Mouse (Mus musculus): Measurements from ENCODE around the gene Fnbp1. TPM values are rescaled to one million over a fixed set of nuclear protein-coding genes. Genes with fewer than 3 reads are reported as not detected.

Fnbp1 gene
- polyA plus RNA-seq, 1 experiment from 2014 or later, result 4.5 TPM

GRCm38 (mm10) chr2:31005453-31005852 lies 136.4 kb downstream of the Fnbp1 start:
- ATAC-seq (peak; percentile 38), DNase-seq (no peak)
- TF ChIP-seq EP300 (IDR thresholded peaks at IDR 0.05; ENCODE audit: low read depth), result no peak
- TF ChIP-seq CTCF (IDR thresholded peaks at IDR 0.05; ENCODE audit: low read depth), result no peak
- H3K36me3 ChIP-seq (replicated peaks; ENCODE audit: insufficient read depth, low read length), result 0 out of 2 replicates have a peak, but pooled peaks cover 7% of the 10 kb centered on the region
- peak overlapping the region; percentile 17; the same call in 1 of the 2 replicates for H3K4me3 ChIP-seq (ENCODE audit: low read depth, low read length)
- WGBS (ENCODE audit: insufficient replicate concordance), result 39% methylated on average over 2 of the region's 2 CpGs
- H3K9ac ChIP-seq (replicated peaks), result peak overlapping the region; percentile 38; the same call in 1 of the 2 replicates
- peak overlapping the region; percentile 60 for H3K4me2 ChIP-seq (ENCODE audit: low read depth, low read length)
- H3K4me1 ChIP-seq (ENCODE audit: insufficient read depth), result peaks cover 10% of the 10 kb centered on the region
- no peaks in the 10 kb centered on the region for H3K27me3 ChIP-seq (ENCODE audit: insufficient read depth, low read length)
- no peak overlapping the region for H3K27ac ChIP-seq (ENCODE audit: low read depth)
- no peaks in the 10 kb centered on the region for H3K9me3 ChIP-seq (ENCODE audit: low read length)

GRCm38 (mm10) chr2:31002857-31003256 lies 139.0 kb downstream of the Fnbp1 start:
- 93% methylated on average over 10 of the region's 10 CpGs for WGBS (ENCODE audit: insufficient replicate concordance)
- Histone ChIP-seq H3K27me3 (ENCODE audit: insufficient read depth, low read length) (no peaks in the 10 kb centered on the region), H3K27ac (ENCODE audit: low read depth) (no peak overlapping the region), H3K36me3 (replicated peaks; ENCODE audit: insufficient read depth, low read length) (0 out of 2 replicates have a peak, but pooled peaks cover 5% of the 10 kb centered on the region), H3K4me1 (ENCODE audit: insufficient read depth) (peaks cover 10% of the 10 kb centered on the region), H3K9ac (replicated peaks) (no peak overlapping the region), H3K4me3 (ENCODE audit: low read depth, low read length) (no peak overlapping the region), H3K4me2 (ENCODE audit: low read depth, low read length) (no peak overlapping the region), H3K9me3 (ENCODE audit: low read length) (no peaks in the 10 kb centered on the region)
- DNase-seq (no peak), ATAC-seq (no peak)
- TF ChIP-seq EP300 (IDR thresholded peaks at IDR 0.05; ENCODE audit: low read depth), result no peak

DNA sequence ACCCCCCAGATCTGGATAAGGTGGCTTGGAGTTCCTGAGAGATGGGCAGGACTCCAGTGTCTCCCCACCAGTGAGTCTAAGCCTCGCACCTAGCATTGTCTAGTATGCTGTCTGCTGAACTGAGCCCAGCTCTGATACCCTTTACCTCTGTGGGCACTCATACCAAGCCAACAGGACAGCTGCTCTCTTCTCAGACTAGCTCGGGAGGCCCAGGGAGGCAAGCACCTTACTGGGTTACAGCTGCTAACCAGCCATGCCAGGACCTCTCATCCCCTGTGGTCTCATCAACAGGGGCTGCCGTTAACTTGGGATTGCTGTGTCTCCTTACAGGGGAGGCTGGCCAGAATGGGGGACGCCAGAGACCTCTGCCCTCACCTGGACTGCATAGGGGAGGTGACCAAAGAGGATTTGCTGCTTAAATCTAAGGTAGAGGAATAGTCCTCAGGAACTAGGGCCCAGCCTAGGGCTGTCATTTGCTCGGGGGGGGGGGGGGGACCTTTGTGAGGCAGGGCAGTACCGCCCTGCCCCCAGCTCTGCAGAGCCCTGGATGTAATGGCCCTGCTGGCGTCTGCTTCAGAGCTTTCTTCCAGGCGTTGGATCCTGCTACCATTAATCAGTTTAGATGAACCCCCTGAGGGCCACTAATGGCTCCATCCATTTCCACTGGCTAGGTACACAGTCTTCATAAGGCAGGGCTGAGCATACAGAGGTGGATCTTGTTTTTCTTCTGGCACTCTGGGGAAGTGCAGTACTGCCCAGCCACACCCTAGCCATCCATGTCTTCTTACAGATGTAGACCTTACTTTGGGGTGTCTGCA lies 143.2 kb downstream of the Fnbp1 start:
- Histone ChIP-seq H3K9ac (replicated peaks) (no peak overlapping the region), H3K4me1 (ENCODE audit: insufficient read depth) (no peaks in the 10 kb centered on the region), H3K27me3 (ENCODE audit: insufficient read depth, low read length) (no peaks in the 10 kb centered on the region), H3K27ac (ENCODE audit: low read depth) (no peak overlapping the region), H3K4me2 (ENCODE audit: low read depth, low read length) (no peak overlapping the region), H3K9me3 (ENCODE audit: low read length) (no peaks in the 10 kb centered on the region), H3K4me3 (ENCODE audit: low read depth, low read length) (no peak overlapping the region), H3K36me3 (replicated peaks; ENCODE audit: insufficient read depth, low read length) (no peaks in the 10 kb centered on the region)
- 74% methylated on average over 7 of the region's 8 CpGs for WGBS (ENCODE audit: insufficient replicate concordance)
- no peak for ATAC-seq
- DNase-seq, result no peak
- TF ChIP-seq EP300 (IDR thresholded peaks at IDR 0.05; ENCODE audit: low read depth) (no peak), CTCF (IDR thresholded peaks at IDR 0.05; ENCODE audit: low read depth) (no peak)

GRCm38 (mm10) chr2:30995432-30995996 lies 146.3 kb downstream of the Fnbp1 start:
- no peaks in the 10 kb centered on the region for H3K27me3 ChIP-seq (ENCODE audit: insufficient read depth, low read length)
- H3K4me2 ChIP-seq (ENCODE audit: low read depth, low read length), result no peak overlapping the region
- H3K27ac ChIP-seq (ENCODE audit: low read depth), result no peak overlapping the region
- no peaks in the 10 kb centered on the region for H3K9me3 ChIP-seq (ENCODE audit: low read length)
- DNase-seq (no peak), ATAC-seq (no peak)
- TF ChIP-seq CTCF (IDR thresholded peaks at IDR 0.05; ENCODE audit: low read depth) (no peak), EP300 (IDR thresholded peaks at IDR 0.05; ENCODE audit: low read depth) (no peak)
- H3K4me3 ChIP-seq (ENCODE audit: low read depth, low read length), result no peak overlapping the region
- H3K36me3 ChIP-seq (replicated peaks; ENCODE audit: insufficient read depth, low read length), result no peaks in the 10 kb centered on the region
- no peak overlapping the region for H3K9ac ChIP-seq (replicated peaks)
- WGBS (ENCODE audit: insufficient replicate concordance), result 85% methylated on average over 11 of the region's 11 CpGs
- H3K4me1 ChIP-seq (ENCODE audit: insufficient read depth), result no peaks in the 10 kb centered on the region

DNA sequence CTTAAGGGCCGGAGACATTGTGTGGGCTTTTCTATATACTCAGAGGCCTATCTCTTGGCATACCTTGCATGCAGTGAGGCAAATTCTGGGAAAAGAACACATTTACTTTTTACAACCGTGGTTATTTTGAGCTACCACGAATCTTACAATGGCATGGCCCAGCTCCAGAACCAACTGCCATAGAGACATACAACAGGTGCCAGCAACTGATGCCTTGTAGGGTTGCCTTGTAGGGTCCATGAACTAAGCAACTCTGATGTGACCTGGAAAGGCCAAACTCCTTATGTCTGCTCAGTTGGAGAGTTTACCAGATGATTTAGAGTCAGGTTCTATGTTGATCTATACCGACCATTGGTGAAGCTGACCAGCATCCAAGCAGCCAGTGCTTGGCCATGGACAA lies 147.0 kb downstream of the Fnbp1 start:
- H3K27ac ChIP-seq (ENCODE audit: low read depth), result no peak overlapping the region
- DNase-seq, result no peak
- H3K9ac ChIP-seq (replicated peaks), result no peak overlapping the region
- H3K36me3 ChIP-seq (replicated peaks; ENCODE audit: insufficient read depth, low read length), result no peaks in the 10 kb centered on the region
- H3K4me1 ChIP-seq (ENCODE audit: insufficient read depth), result no peaks in the 10 kb centered on the region
- ATAC-seq, result no peak
- WGBS (ENCODE audit: insufficient replicate concordance), result 83% methylated on average over 4 of the region's 4 CpGs
- no peaks in the 10 kb centered on the region for H3K27me3 ChIP-seq (ENCODE audit: insufficient read depth, low read length)
- no peaks in the 10 kb centered on the region for H3K9me3 ChIP-seq (ENCODE audit: low read length)
- no peak overlapping the region for H3K4me3 ChIP-seq (ENCODE audit: low read depth, low read length)
- TF ChIP-seq CTCF (IDR thresholded peaks at IDR 0.05; ENCODE audit: low read depth) (no peak), EP300 (IDR thresholded peaks at IDR 0.05; ENCODE audit: low read depth) (no peak)
- no peak overlapping the region for H3K4me2 ChIP-seq (ENCODE audit: low read depth, low read length)

DNA sequence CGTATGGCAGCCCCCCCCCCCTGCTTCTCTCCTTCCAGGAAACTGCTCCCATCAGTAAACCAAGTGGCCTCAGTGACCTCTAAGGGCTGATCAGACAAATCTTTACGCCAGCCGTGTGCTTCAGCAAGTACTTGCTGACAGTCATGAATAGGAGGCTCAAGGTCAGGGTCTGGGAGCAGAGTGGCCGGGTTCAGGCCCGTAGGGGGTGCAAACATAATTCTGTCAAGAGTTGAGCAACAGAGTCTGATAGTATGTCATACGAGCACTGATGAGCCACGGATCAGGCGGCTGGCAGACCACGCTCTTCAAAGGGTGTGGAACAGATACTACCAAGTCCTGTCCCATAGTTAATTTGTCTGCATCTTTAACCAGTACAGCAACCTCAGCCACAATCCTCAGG lies 151.6 kb downstream of the Fnbp1 start:
- Histone ChIP-seq H3K36me3 (replicated peaks; ENCODE audit: insufficient read depth, low read length) (no peaks in the 10 kb centered on the region), H3K27ac (ENCODE audit: low read depth) (no peak overlapping the region), H3K9ac (replicated peaks) (no peak overlapping the region), H3K4me2 (ENCODE audit: low read depth, low read length) (no peak overlapping the region), H3K27me3 (ENCODE audit: insufficient read depth, low read length) (no peaks in the 10 kb centered on the region), H3K4me3 (ENCODE audit: low read depth, low read length) (no peak overlapping the region), H3K9me3 (ENCODE audit: low read length) (no peaks in the 10 kb centered on the region), H3K4me1 (ENCODE audit: insufficient read depth) (peaks cover 3% of the 10 kb centered on the region; the same call in 1 of the 2 replicates)
- TF ChIP-seq CTCF (IDR thresholded peaks at IDR 0.05; ENCODE audit: low read depth) (no peak), EP300 (IDR thresholded peaks at IDR 0.05; ENCODE audit: low read depth) (no peak)
- DNase-seq (no peak), ATAC-seq (no peak)
- 69% methylated on average over 9 of the region's 9 CpGs for WGBS (ENCODE audit: insufficient replicate concordance)

Measured in liver, postnatal 0 days (tissue).